Mouse (Mus musculus): ENCODE measurements around the gene Ccdc152.

- no peak for TF ChIP-seq CTCF (IDR thresholded peaks at IDR 0.05; ENCODE audit: low read depth)
- no peak for TF ChIP-seq EP300 (IDR thresholded peaks at IDR 0.05; ENCODE audit: low read depth)
These were observed 33.2 kb downstream of the Ccdc152 start for GRCm38 (mm10) chr15:3269996-3270645.

Measured in liver, postnatal 0 days (tissue).